Mouse (Mus musculus) lung, adult 2 months (tissue): ENCODE measurements around the gene 1700003E16Rik. TPM values are rescaled to one million over a fixed set of nuclear protein-coding genes. Genes with fewer than 3 reads are reported as not detected.

Experiments
- DNase-seq: peaks from one replicate; pipeline ENCODE4 v3.0.0; 2022
- H3K4me1 ChIP-seq: fragments of 200-500 bp; 2 replicates; pipeline ENCODE4 v1.6.1; 2011; ENCODE audit warnings: low read length; ENCODE audit not compliant: control insufficient read depth, insufficient read depth
- H3K4me3 ChIP-seq: fragments of 200-500 bp; replicated peaks from 2 replicates; pipeline ENCODE3; 2011; ENCODE audit warnings: low read depth, mild to moderate bottlenecking, control low read depth, low read length; ENCODE audit errors: extremely low read depth
- CTCF ChIP-seq: fragments of 200-500 bp; IDR thresholded peaks from 2 replicates; pipeline ENCODE4 v1.5.1; 2011; ENCODE audit warnings: mild to moderate bottlenecking, low read length, control low read depth; ENCODE audit not compliant: insufficient read depth
- POLR2A ChIP-seq: fragments of 200-500 bp; IDR thresholded peaks from 2 replicates; pipeline ENCODE4 v1.6.1; 2011; ENCODE audit warnings: low read depth, mild to moderate bottlenecking, control low read depth, low read length, borderline replicate concordance; ENCODE audit errors: extremely low read depth
- WGBS: fragments of 180-500 bp; shearing (Covaris S2); methylation state at CpG from one replicate; pipeline ENCODE4 v1.1.7; 2018; 5-methylcytosine and 5-hydroxymethylcytosine counted together
- polyA plus RNA-seq: library from polyadenylated mRNA; depleted of rRNA; stranded (reverse); fragments of >200 nt; gene quantifications from 2 replicates; pipeline ENCODE4 v1.2.3, GENCODE M21; 2012; rRNA removed

The 1700003E16Rik gene
- polyA plus RNA-seq, 1 experiment = 4.6 TPM

- no peaks in the 10 kb centered on the region for H3K4me1 ChIP-seq
- TF ChIP-seq CTCF = no peak
- no peak for TF ChIP-seq POLR2A
- no peak overlapping the region for H3K4me3 ChIP-seq
- 36% methylated on average over 2 of the region's 2 CpGs for WGBS
- no peak for DNase-seq
Measured at GRCm38 (mm10) chr6:83210495-83210894, 54.3 kb downstream of the 1700003E16Rik start.

DNA sequence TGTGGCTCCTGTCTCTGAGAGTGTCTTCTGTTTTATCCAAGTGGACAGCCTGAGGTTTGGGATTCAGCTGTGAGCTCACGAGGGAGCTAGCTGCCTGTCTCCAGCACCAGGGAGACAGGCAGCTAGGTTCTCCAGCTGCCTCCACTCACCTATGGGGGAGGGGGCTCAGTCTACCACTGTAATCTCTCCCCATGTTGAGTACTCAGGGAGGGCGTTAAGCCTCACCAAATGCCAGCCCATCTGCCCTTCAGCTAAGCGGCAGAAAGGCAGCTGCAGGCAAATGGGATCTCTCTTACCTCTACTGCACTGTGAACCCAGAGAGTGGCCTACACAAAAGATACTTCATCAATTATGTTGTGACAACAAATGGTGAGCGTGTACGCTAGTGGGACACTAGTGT is 55.3 kb downstream of the 1700003E16Rik start:
- TF ChIP-seq CTCF = no peak
- no peak for TF ChIP-seq POLR2A
- DNase-seq = no peak
- WGBS = 39% methylated on average over 5 of the region's 5 CpGs
- H3K4me1 ChIP-seq = no peaks in the 10 kb centered on the region
- no peak overlapping the region for H3K4me3 ChIP-seq

Other genes with a start within 250 kb of the 1700003E16Rik start
- 15.3 and 18.3 TPM in 2 replicates for gene Sema4f, start 216.6 kb upstream of the 1700003E16Rik start, polyA plus RNA-seq
- 2.3 and 3.5 TPM in 2 replicates for gene M1ap, start 209.5 kb upstream of the 1700003E16Rik start, polyA plus RNA-seq
- 12.6 and 15.1 TPM in 2 replicates for gene Dok1, start 122.9 kb upstream of the 1700003E16Rik start, polyA plus RNA-seq
- gene Loxl3, start 122.2 kb upstream of the 1700003E16Rik start, polyA plus RNA-seq = 6.7 and 8.5 TPM in 2 replicates
- 389 and 538 TPM in 2 replicates for gene Aup1, start 101.9 kb upstream of the 1700003E16Rik start, polyA plus RNA-seq
- gene Htra2, start 101.1 kb upstream of the 1700003E16Rik start, polyA plus RNA-seq = 47.7 and 49.3 TPM in 2 replicates
- 3.6 and 4.3 TPM in 2 replicates for gene Dqx1, start 98.6 kb upstream of the 1700003E16Rik start, polyA plus RNA-seq
- gene Tlx2, start 86.1 kb upstream of the 1700003E16Rik start, polyA plus RNA-seq = 0.09 and 0.22 TPM in 2 replicates
- 11.0 and 18.5 TPM in 2 replicates for gene Pcgf1, start 78.5 kb upstream of the 1700003E16Rik start, polyA plus RNA-seq
- gene Lbx2, start 70.0 kb upstream of the 1700003E16Rik start, polyA plus RNA-seq = 4.6 and 9.7 TPM in 2 replicates
- 10.2 TPM in 2 replicates for gene Ccdc142, start 54.8 kb upstream of the 1700003E16Rik start, polyA plus RNA-seq
- gene Gm42688, start 54.8 kb upstream of the 1700003E16Rik start, polyA plus RNA-seq = 5.4 and 5.5 TPM in 2 replicates
- gene Mrpl53, start 47.4 kb upstream of the 1700003E16Rik start, polyA plus RNA-seq = 60.3 and 68.7 TPM in 2 replicates
- gene Mogs, start 40.9 kb upstream of the 1700003E16Rik start, polyA plus RNA-seq = 40.6 and 44.1 TPM in 2 replicates
- 174 and 211 TPM in 2 replicates for gene Wbp1, start 34.8 kb upstream of the 1700003E16Rik start, polyA plus RNA-seq
- gene Ino80b, start 31.0 kb upstream of the 1700003E16Rik start, polyA plus RNA-seq = 37.0 and 63.4 TPM in 2 replicates
- gene Rtkn, start 20.9 kb upstream of the 1700003E16Rik start, polyA plus RNA-seq = 110 and 116 TPM in 2 replicates
- gene Wdr54, start within 50 bp of the 1700003E16Rik start, polyA plus RNA-seq = 5.3 and 6.9 TPM in 2 replicates
- gene Dctn1, start 9.5 kb downstream of the 1700003E16Rik start, polyA plus RNA-seq = 146 and 155 TPM in 2 replicates
- gene Slc4a5, start 63.4 kb downstream of the 1700003E16Rik start, polyA plus RNA-seq = 56.7 and 62.3 TPM in 2 replicates
- gene Mthfd2, start 169.5 kb downstream of the 1700003E16Rik start, polyA plus RNA-seq = 1.3 and 2.6 TPM in 2 replicates
- gene Mob1a, start 169.6 kb downstream of the 1700003E16Rik start, polyA plus RNA-seq = 39.1 and 41.3 TPM in 2 replicates
- gene Bola3, start 192.7 kb downstream of the 1700003E16Rik start, polyA plus RNA-seq = 7.5 and 12.5 TPM in 2 replicates